Mouse (Mus musculus): ENCODE measurements around the gene Hspg2. TPM values are rescaled to one million over a fixed set of nuclear protein-coding genes. Genes with fewer than 3 reads are reported as not detected.

Hspg2 gene
- total and polyA plus RNA-seq, 3 experiments: 1.3 to 14.0 (median 5.5) TPM

DNA sequence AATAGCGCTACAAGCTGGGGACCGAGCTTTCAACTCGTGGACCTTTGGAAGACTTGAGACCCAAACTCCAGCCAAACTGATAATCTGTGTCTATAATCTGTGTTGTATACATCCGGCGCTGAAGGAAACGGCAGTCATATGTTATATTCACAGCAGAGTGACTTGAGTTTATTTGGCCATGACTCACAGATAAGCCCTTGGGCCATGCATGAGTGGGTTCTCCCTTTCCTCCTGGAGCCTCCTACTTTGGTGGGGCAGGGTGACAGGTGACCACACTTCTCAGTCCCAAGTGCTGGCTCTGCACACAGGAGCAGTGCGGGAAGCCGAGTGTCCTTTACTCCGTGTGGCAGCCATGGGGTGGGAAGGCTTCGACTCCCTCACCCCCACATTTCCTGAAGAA lies 38.1 kb downstream of the Hspg2 start:
- Histone ChIP-seq H3K79me2 (replicated peaks; ENCODE audit: control insufficient read depth, extremely low read depth, insufficient read depth, poor library complexity, severe bottlenecking) (no peaks in the 10 kb centered on the region), H3K9ac (ENCODE audit: insufficient read depth, low read depth) (no peak overlapping the region), H3K36me3 (replicated peaks in 1 of 2; ENCODE audit: control insufficient read depth in 1 of 2, insufficient read depth in 1 of 2, low read length in 1 of 2) (peaks cover 0 to 56% of the 10 kb centered on the region in 2 experiments), H3K4me2 (ENCODE audit: insufficient read depth, low read depth, poor library complexity, severe bottlenecking) (no peak overlapping the region), H3K4me1 (ENCODE audit: control insufficient read depth in 1 of 2, insufficient read depth in 2 of 2) (peaks cover 21 to 37% of the 10 kb centered on the region in 2 experiments), H3K27me3 (replicated peaks) (no peaks in the 10 kb centered on the region), H3K9me3 (replicated peaks; ENCODE audit: low read length) (no peaks in the 10 kb centered on the region), H3K27ac (ENCODE audit: insufficient read depth, low read depth) (no peak overlapping the region), H3K4me3 (replicated peaks in 1 of 3; ENCODE audit: low read depth in 2 of 3, low read length in 2 of 3, poor library complexity in 1 of 3) (no peak overlapping the region)
- no peak for DNase-seq (ENCODE audit: extremely low read depth)
- TF ChIP-seq E2F4 (IDR thresholded peaks at IDR 0.05; ENCODE audit: insufficient replicate concordance, low read depth, low read length) (no peak), RCOR1 (conservative IDR thresholded peaks at IDR 0.05; ENCODE audit: low read depth, low read length) (no peak), ETS1 (conservative IDR thresholded peaks at IDR 0.05; ENCODE audit: low read depth, low read length) (no peak), NRF1 (IDR thresholded peaks at IDR 0.05; ENCODE audit: low read depth, low read length) (no peak), POLR2AphosphoS2 (IDR thresholded peaks at IDR 0.05; ENCODE audit: low read depth, low read length) (no peak), MAX (IDR thresholded peaks at IDR 0.05; ENCODE audit: low read length) (no peak), USF2 (conservative IDR thresholded peaks at IDR 0.05; ENCODE audit: low read depth, low read length) (no peak), POLR2A (IDR thresholded peaks at IDR 0.05; ENCODE audit: low read depth, low read length) (no peak), IRF4 (IDR thresholded peaks at IDR 0.05; ENCODE audit: low read depth, low read length) (no peak), HCFC1 (IDR thresholded peaks at IDR 0.05; ENCODE audit: low read depth, low read length) (no peak), MYC (IDR thresholded peaks at IDR 0.05; ENCODE audit: low read depth, low read length) (no peak), SIN3A (IDR thresholded peaks at IDR 0.05; ENCODE audit: low read length) (no peak), UBTF (IDR thresholded peaks at IDR 0.05; ENCODE audit: low read depth, low read length) (no peak), JUN (IDR thresholded peaks at IDR 0.05; ENCODE audit: insufficient read depth, low read depth, low read length) (no peak), ZKSCAN1 (IDR thresholded peaks at IDR 0.05; ENCODE audit: borderline replicate concordance, low read depth, low read length) (no peak), NELFE (IDR thresholded peaks at IDR 0.05; ENCODE audit: low read depth, low read length) (no peak), ZNF384 (IDR thresholded peaks at IDR 0.05; ENCODE audit: low read depth, low read length) (no peak)
- dilution Hi-C loops (cut with MboI; ENCODE audit: extremely low pct_ligation_motif_present, extremely low pct_unique_long_range_greater_than_20kb, low sequenced_read_pairs): no loop called here
- in situ Hi-C loops (cut with MboI; ENCODE audit: low pct_ligation_motif_present, low pct_unique_long_range_greater_than_20kb, low sequenced_read_pairs): no loop called here

DNA sequence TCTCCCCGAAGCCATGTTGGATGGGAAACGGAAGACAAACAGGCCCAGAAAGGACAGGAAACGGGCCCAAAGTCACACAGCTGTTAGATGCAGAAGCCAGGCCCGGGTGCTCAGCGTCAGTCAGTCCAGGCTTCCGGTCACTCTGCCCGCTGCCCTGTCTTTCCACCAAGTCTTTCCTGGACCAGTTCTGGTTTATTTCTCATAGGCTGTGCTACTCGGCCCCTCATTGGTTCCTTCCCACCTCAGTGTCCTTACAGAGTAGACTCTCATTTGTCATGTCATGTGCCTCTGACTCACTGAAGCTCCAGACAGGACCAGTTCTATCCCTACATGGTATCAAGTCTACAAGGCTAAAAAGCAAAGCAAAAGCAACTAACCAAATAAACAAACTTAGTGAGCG lies 41.0 kb downstream of the Hspg2 start:
- no peaks in the 10 kb centered on the region for H3K79me2 ChIP-seq (replicated peaks; ENCODE audit: control insufficient read depth, extremely low read depth, insufficient read depth, poor library complexity, severe bottlenecking)
- H3K4me1 ChIP-seq (ENCODE audit: control insufficient read depth in 1 of 2, insufficient read depth in 2 of 2): peaks cover 0 to 9% of the 10 kb centered on the region in 2 experiments; a peak in 3 of 4 replicates
- H3K27ac ChIP-seq (ENCODE audit: insufficient read depth, low read depth): no peak overlapping the region
- H3K27me3 ChIP-seq (replicated peaks): no peaks in the 10 kb centered on the region
- dilution Hi-C loops (cut with MboI; ENCODE audit: extremely low pct_ligation_motif_present, extremely low pct_unique_long_range_greater_than_20kb, low sequenced_read_pairs) (no loop called here), in situ Hi-C loops (cut with MboI; ENCODE audit: low pct_ligation_motif_present, low pct_unique_long_range_greater_than_20kb, low sequenced_read_pairs) (no loop called here)
- no peak overlapping the region for H3K9ac ChIP-seq (ENCODE audit: insufficient read depth, low read depth)
- no peak overlapping the region for H3K4me3 ChIP-seq (replicated peaks in 1 of 3; ENCODE audit: low read depth in 2 of 3, low read length in 2 of 3, poor library complexity in 1 of 3)
- no peak overlapping the region for H3K4me2 ChIP-seq (ENCODE audit: insufficient read depth, low read depth, poor library complexity, severe bottlenecking)
- DNase-seq (ENCODE audit: extremely low read depth): no peak
- peaks cover 0 to 64% of the 10 kb centered on the region in 2 experiments for H3K36me3 ChIP-seq (replicated peaks in 1 of 2; ENCODE audit: control insufficient read depth in 1 of 2, insufficient read depth in 1 of 2, low read length in 1 of 2)
- H3K9me3 ChIP-seq (replicated peaks; ENCODE audit: low read length): no peaks in the 10 kb centered on the region
- TF ChIP-seq MAX (IDR thresholded peaks at IDR 0.05; ENCODE audit: low read length) (no peak), USF1 (IDR thresholded peaks at IDR 0.05; ENCODE audit: low read depth, low read length) (no peak), USF2 (conservative IDR thresholded peaks at IDR 0.05; ENCODE audit: low read depth, low read length) (no peak), ZKSCAN1 (IDR thresholded peaks at IDR 0.05; ENCODE audit: borderline replicate concordance, low read depth, low read length) (no peak), SIN3A (IDR thresholded peaks at IDR 0.05; ENCODE audit: low read length) (no peak), ZNF384 (IDR thresholded peaks at IDR 0.05; ENCODE audit: low read depth, low read length) (no peak), HCFC1 (IDR thresholded peaks at IDR 0.05; ENCODE audit: low read depth, low read length) (no peak), CTCF (conservative IDR thresholded peaks at IDR 0.05 in 1 of 2, IDR thresholded peaks at IDR 0.05 in 1 of 2; ENCODE audit: low read depth in 2 of 2, low read length in 2 of 2) (no peak), CHD2 (IDR thresholded peaks at IDR 0.05; ENCODE audit: low read length) (no peak), POLR2AphosphoS2 (IDR thresholded peaks at IDR 0.05; ENCODE audit: low read depth, low read length) (no peak), SMC3 (IDR thresholded peaks at IDR 0.05; ENCODE audit: low read depth, low read length) (no peak)

All from CH12.LX (cell line).